Mouse (Mus musculus): Measurements from ENCODE around the gene Ndufs1. TPM values are rescaled to one million over a fixed set of nuclear protein-coding genes. Genes with fewer than 3 reads are reported as not detected.
"Not testable (repeated sequence)": the region's sequence is repeated elsewhere in the genome, so short reads cannot be mapped to it uniquely, and the experiment has no call there.

The Ndufs1 gene
- polyA plus RNA-seq, 1 experiment, result 127 TPM

DNA sequence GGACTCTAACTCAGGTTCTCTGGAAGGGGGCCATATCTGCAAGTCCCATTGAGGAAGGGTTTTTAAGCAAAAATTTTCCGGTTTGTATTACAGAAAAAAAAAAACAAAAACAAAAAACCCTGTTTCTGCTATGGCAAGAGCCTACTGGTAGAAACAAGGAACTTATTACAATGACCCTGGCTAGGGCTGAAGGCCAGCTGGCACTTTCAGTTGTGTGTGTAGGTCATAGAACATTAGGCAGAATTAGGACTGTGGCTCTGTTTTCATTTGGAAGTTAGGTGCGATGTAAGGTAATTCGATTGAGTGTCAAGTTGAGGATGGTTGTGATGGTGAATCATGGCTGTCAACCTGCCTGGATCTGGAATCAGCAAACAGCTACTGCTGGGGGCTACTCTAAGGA lies 11.9 kb upstream of the Ndufs1 start:
- no peaks in the 10 kb centered on the region for H3K4me1 ChIP-seq (ENCODE audit: control insufficient read depth, insufficient read depth, low read length)
- TF ChIP-seq CTCF (IDR thresholded peaks at IDR 0.05; ENCODE audit: extremely low read depth, insufficient read depth, low read length) (no peak), POLR2A (IDR thresholded peaks at IDR 0.05; ENCODE audit: extremely low read depth, insufficient read depth, low read length) (no peak)
- no peak overlapping the region for H3K4me3 ChIP-seq (ENCODE audit: insufficient read depth, low read length)
- H3K27ac ChIP-seq (ENCODE audit: insufficient read depth, low read length), result no peak overlapping the region

DNA sequence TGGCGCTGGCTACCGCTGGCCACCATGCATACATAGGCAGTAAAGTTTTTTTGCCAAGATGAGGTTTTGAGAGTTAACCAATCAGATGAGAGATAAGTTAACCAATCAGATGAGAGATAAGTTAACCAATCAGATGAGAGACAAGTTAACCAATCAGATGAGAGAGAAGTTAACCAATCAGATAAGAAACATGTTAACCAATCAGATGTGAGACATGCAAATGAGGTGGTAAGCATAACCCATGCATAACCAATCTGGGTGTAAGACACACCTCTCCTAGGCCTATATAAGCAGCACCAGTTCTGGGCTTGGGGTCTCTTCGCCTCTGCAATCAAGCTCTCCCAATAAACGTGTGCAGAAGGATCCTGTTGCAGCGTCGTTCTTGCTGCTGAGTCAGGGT lies 8.8 kb upstream of the Ndufs1 start:
- not testable (repeated sequence) for H3K27ac ChIP-seq (ENCODE audit: insufficient read depth, low read length); H3K4me1 ChIP-seq (ENCODE audit: control insufficient read depth, insufficient read depth, low read length); H3K4me3 ChIP-seq (ENCODE audit: insufficient read depth, low read length)

DNA sequence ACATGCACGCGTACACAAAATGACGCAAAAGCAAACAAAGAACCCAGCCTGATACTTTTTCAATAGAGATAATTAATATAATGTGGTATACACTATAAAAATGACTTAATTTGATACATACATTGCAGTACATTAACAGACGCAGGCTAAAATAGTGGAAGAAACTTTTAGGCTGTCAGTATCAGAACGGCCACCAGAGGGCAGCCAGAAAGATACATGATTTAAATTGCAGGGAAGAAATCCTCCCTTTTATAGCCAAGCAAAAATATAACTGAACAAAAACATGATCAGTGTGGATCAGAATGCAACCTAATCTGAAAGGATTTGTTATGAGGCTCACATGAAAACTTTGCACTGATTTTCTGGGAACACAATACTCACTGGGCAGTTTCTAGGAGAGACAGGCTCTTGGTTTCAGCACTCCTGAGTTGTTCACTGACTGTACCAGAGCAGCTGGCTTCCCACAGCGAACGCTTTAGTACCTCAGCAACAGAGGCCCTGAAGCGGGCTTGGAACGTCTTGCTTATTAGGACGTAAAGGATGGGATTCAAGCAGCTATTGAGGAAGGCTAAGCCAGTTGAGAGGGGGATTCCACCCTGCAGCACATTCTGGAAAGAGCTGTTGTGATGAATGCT lies 6.1 kb upstream of the Ndufs1 start:
- TF ChIP-seq CTCF (IDR thresholded peaks at IDR 0.05; ENCODE audit: extremely low read depth, insufficient read depth, low read length), result peak; percentile 25; the same call in 1 of the 2 replicates
- TF ChIP-seq POLR2A (IDR thresholded peaks at IDR 0.05; ENCODE audit: extremely low read depth, insufficient read depth, low read length), result no peak
- Histone ChIP-seq H3K4me1 (ENCODE audit: control insufficient read depth, insufficient read depth, low read length) (peaks cover 1% of the 10 kb centered on the region; the same call in 1 of the 2 replicates), H3K27ac (ENCODE audit: insufficient read depth, low read length) (no peak overlapping the region), H3K4me3 (ENCODE audit: insufficient read depth, low read length) (no peak overlapping the region)

GRCm38 (mm10) chr1:63182212-63182611 lies 5.6 kb upstream of the Ndufs1 start:
- Histone ChIP-seq H3K4me1 (ENCODE audit: control insufficient read depth, insufficient read depth, low read length) (peaks cover 4% of the 10 kb centered on the region), H3K27ac (ENCODE audit: insufficient read depth, low read length) (no peak overlapping the region), H3K4me3 (ENCODE audit: insufficient read depth, low read length) (no peak overlapping the region)
- TF ChIP-seq POLR2A (IDR thresholded peaks at IDR 0.05; ENCODE audit: extremely low read depth, insufficient read depth, low read length) (no peak), CTCF (IDR thresholded peaks at IDR 0.05; ENCODE audit: extremely low read depth, insufficient read depth, low read length) (no peak)

DNA sequence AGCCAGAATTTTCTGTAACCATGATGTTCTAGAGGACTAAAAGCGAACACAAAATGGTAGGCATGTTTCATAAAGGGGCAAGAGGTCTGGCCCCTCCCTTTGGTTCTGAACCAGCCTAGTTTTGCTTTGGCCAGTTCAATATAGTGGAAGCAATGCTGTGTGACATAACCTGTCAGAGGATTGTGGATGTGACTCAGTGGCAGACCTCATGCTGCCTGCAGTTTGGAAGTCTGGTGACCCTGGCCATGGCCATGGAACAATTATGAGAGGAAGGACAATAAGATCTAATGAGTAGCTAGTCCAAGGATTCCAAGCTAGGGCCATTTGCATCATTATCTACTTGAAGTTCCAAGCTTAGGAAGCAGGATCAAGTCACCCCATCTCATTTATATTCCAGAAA lies 4.8 kb upstream of the Ndufs1 start:
- no peak for TF ChIP-seq POLR2A (IDR thresholded peaks at IDR 0.05; ENCODE audit: extremely low read depth, insufficient read depth, low read length)
- TF ChIP-seq CTCF (IDR thresholded peaks at IDR 0.05; ENCODE audit: extremely low read depth, insufficient read depth, low read length), result no peak
- H3K27ac ChIP-seq (ENCODE audit: insufficient read depth, low read length), result no peak overlapping the region

DNA sequence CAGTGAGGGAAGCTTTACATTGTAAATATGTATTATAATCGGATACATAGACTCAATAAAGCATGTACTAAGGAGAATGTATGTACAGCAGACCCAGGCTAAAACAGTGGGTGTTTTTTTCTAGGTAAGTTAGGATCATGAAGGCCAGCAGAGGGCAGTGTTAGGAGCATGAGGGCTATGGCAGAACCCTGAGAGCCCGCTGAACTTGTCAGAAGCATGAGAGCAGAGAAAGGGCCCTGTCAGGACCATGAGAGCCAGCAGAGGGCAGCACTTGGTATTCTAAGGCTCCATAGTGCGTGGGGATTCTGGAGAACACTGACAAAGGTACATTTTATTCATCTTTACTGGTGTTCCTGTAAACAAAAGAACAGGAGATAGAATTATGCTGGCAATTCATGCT lies 4.4 kb upstream of the Ndufs1 start:
- no peak overlapping the region for H3K4me3 ChIP-seq (ENCODE audit: insufficient read depth, low read length)
- no peak overlapping the region for H3K27ac ChIP-seq (ENCODE audit: insufficient read depth, low read length)
- TF ChIP-seq POLR2A (IDR thresholded peaks at IDR 0.05; ENCODE audit: extremely low read depth, insufficient read depth, low read length) (no peak), CTCF (IDR thresholded peaks at IDR 0.05; ENCODE audit: extremely low read depth, insufficient read depth, low read length) (peak; percentile 80)
- H3K4me1 ChIP-seq (ENCODE audit: control insufficient read depth, insufficient read depth, low read length), result peaks cover 4% of the 10 kb centered on the region

More for the DNA sequence above, 4.8 kb upstream of the Ndufs1 start:
- peaks cover 4% of the 10 kb centered on the region for H3K4me1 ChIP-seq (ENCODE audit: control insufficient read depth, insufficient read depth, low read length)
- H3K4me3 ChIP-seq (ENCODE audit: insufficient read depth, low read length), result no peak overlapping the region

GRCm38 (mm10) chr1:63180575-63180974 lies 3.9 kb upstream of the Ndufs1 start:
- H3K27ac ChIP-seq (ENCODE audit: insufficient read depth, low read length); H3K4me3 ChIP-seq (ENCODE audit: insufficient read depth, low read length); H3K4me1 ChIP-seq (ENCODE audit: control insufficient read depth, insufficient read depth, low read length): not testable (repeated sequence)

DNA sequence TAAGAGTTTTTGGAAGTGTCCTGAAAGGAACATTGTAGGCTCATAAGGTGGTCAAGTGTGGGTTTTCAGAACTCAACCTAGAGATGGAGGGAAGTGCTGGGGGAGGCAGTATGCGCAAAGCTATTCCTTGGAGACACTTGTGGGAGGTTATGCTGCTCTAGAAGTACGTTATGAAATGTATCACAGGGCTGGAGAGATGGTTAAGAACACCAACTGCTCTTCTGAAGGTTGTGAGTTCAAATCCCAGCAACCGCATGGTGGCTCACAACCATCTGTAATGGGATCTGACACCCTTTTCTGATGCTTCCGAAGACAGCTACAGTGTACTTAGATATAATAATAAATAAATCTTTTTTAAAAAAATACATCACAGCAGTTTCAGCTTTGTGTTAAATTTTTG lies 3.5 kb upstream of the Ndufs1 start:
- Histone ChIP-seq H3K27ac (ENCODE audit: insufficient read depth, low read length) (no peak overlapping the region), H3K4me1 (ENCODE audit: control insufficient read depth, insufficient read depth, low read length) (peaks cover 5% of the 10 kb centered on the region), H3K4me3 (ENCODE audit: insufficient read depth, low read length) (no peak overlapping the region)
- TF ChIP-seq CTCF (IDR thresholded peaks at IDR 0.05; ENCODE audit: extremely low read depth, insufficient read depth, low read length) (no peak), POLR2A (IDR thresholded peaks at IDR 0.05; ENCODE audit: extremely low read depth, insufficient read depth, low read length) (no peak)

DNA sequence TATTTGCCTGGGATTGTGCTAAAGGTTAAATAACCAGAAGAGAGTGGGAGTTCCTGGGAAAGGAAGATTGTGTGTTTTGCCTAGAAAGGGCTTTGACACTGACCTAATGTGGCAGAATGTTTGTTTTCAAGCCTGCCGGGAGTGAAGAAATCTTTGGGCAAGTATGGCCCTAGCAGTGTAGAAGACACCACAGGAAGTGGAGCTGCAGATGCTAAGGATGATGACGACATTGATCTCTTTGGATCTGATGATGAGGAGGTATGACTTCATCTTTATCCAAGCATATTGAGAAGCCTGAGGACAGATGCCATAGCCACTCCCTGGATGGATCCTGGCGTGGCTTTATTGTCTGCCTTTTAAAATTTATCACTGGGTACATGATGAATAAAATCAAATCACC lies 1.7 kb upstream of the Ndufs1 start:
- Histone ChIP-seq H3K4me1 (ENCODE audit: control insufficient read depth, insufficient read depth, low read length) (peaks cover 8% of the 10 kb centered on the region), H3K27ac (ENCODE audit: insufficient read depth, low read length) (no peak overlapping the region), H3K4me3 (ENCODE audit: insufficient read depth, low read length) (no peak overlapping the region; the same call in 1 of the 2 replicates)
- TF ChIP-seq POLR2A (IDR thresholded peaks at IDR 0.05; ENCODE audit: extremely low read depth, insufficient read depth, low read length) (no peak), CTCF (IDR thresholded peaks at IDR 0.05; ENCODE audit: extremely low read depth, insufficient read depth, low read length) (no peak)

DNA sequence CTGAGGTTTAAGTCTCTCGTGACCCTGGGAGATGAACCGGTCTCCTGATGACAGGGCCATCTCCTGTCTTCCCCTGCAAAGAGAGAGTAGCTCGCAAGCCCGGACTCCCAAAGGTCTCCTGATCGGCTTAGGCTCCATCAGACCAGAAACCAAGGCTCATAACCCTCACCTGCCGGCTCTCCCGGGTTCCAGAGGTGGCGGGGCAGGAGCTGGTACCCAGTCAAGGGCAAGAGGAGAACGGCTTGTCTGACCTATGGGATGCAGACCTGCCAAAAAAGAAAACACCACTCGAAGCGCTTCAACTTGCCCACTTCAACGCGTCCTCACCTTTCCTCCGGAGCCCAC lies 402 bp downstream of the Ndufs1 start:
- Histone ChIP-seq H3K4me3 (ENCODE audit: insufficient read depth, low read length) (peak overlapping the region; percentile 74), H3K27ac (ENCODE audit: insufficient read depth, low read length) (peak overlapping the region; percentile 78), H3K4me1 (ENCODE audit: control insufficient read depth, insufficient read depth, low read length) (peaks cover 8% of the 10 kb centered on the region)
- TF ChIP-seq CTCF (IDR thresholded peaks at IDR 0.05; ENCODE audit: extremely low read depth, insufficient read depth, low read length) (no peak), POLR2A (IDR thresholded peaks at IDR 0.05; ENCODE audit: extremely low read depth, insufficient read depth, low read length) (no peak)

DNA sequence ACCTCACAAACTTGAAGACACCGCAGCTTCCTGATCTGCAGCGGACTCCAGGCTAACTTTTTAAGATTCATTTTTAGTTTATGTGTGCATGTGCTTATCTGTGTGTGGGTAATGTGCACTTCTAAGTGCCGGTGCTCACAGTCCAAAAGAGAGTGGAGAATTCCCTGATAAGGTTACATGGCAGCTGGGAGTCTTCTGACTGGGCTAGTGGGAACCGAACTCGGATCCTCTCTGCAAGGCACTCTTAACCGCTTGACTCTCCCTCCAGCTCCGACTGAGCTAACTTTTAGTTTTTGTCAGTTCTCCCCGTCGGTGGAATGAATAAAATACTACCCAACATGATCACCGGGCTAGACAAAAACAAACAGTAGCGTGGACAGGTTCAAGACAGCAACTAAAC lies 780 bp downstream of the Ndufs1 start:
- no peak for TF ChIP-seq CTCF (IDR thresholded peaks at IDR 0.05; ENCODE audit: extremely low read depth, insufficient read depth, low read length)
- no peak for TF ChIP-seq POLR2A (IDR thresholded peaks at IDR 0.05; ENCODE audit: extremely low read depth, insufficient read depth, low read length)
- peak overlapping the region; percentile 78; the same call in 1 of the 2 replicates for H3K27ac ChIP-seq (ENCODE audit: insufficient read depth, low read length)
- H3K4me3 ChIP-seq (ENCODE audit: insufficient read depth, low read length), result peak overlapping the region; percentile 74
- H3K4me1 ChIP-seq (ENCODE audit: control insufficient read depth, insufficient read depth, low read length), result peaks cover 8% of the 10 kb centered on the region
